Mouse (Mus musculus) CH12.LX (cell line): ENCODE measurements around the gene Tnfaip6.

ENCODE experiments used
- CHD1 ChIP-seq: IDR thresholded peaks from 2 replicates; pipeline ENCODE4 v1.6.1; 2012; ENCODE audit warnings: low read depth, low read length, improper control_type of control experiment, inconsistent platforms
- CTCF ChIP-seq, 2 experiments: IDR thresholded peaks in 1 of 2; conservative IDR thresholded peaks in 1 of 2; 2 replicates each; pipeline ENCODE4 v1.5.1; 2011 to 2012; ENCODE audit warnings: low read depth in 2 of 2, low read length in 2 of 2, improper control_type of control experiment in 1 of 2, inconsistent platforms in 1 of 2, mild to moderate bottlenecking in 1 of 2, moderate library complexity in 1 of 2
- ELF1 ChIP-seq: IDR thresholded peaks from 2 replicates; pipeline ENCODE4 v1.6.1; 2014; ENCODE audit warnings: low read depth, mild to moderate bottlenecking, inconsistent platforms, low read length, improper control_type of control experiment
- POLR2A ChIP-seq: IDR thresholded peaks from 2 replicates; pipeline ENCODE4 v1.6.1; 2011; ENCODE audit warnings: low read depth, mild to moderate bottlenecking, improper control_type of control experiment, low read length
- USF1 ChIP-seq: IDR thresholded peaks from 2 replicates; pipeline ENCODE4 v1.6.1; 2014; ENCODE audit warnings: low read depth, mild to moderate bottlenecking, inconsistent platforms, low read length, improper control_type of control experiment
- ZC3H11A ChIP-seq: IDR thresholded peaks from 2 replicates; pipeline ENCODE4 v1.6.1; 2012; ENCODE audit warnings: low read depth, mild to moderate bottlenecking, inconsistent platforms, low read length, improper control_type of control experiment

DNA sequence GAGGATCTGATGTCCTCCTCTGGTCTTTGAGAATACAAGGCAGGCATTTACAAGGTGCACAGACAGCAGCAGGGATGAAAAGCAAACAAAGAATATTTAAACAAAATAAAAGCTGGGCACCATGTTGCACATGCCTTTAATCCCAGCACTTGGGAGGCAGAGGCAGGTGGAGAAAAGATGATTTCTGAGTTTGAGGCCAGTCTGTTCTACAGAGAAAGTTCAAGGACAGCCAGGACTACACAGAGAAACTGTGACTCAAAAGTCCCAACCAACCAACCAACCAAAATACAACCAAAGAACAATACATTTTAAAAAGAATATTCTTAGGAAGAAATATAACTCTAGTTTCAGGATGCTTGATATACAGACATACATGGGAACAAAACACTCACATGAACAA, 19.9 kb downstream of the Tnfaip6 start:
- no peak for TF ChIP-seq CHD1
- TF ChIP-seq USF1: no peak
- no peak for TF ChIP-seq POLR2A
- TF ChIP-seq CTCF (conservative IDR thresholded peaks at IDR 0.05 in 1 of 2, IDR thresholded peaks at IDR 0.05 in 1 of 2; ENCODE audit: low read depth in 2 of 2, low read length in 2 of 2): no peak
- no peak for TF ChIP-seq ELF1
- TF ChIP-seq ZC3H11A: no peak
